Mouse (Mus musculus) lung, embryonic 14.5 days (tissue): ENCODE data around the gene Brox. TPM values are rescaled to one million over a fixed set of nuclear protein-coding genes. Genes with fewer than 3 reads are reported as not detected.

Experiments used
- ATAC-seq: fragments of 200-750 bp; cut with Nextera tagmentation; 2 replicates; pipeline ENCODE4 v1.8.0; 2017; ENCODE audit warnings: mild to moderate bottlenecking, moderate TSS enrichment, moderate library complexity; ENCODE audit not compliant: insufficient read depth
- DNase-seq: peaks from one replicate; pipeline ENCODE4 v3.0.0-alpha.2; 2015
- H3K27ac ChIP-seq: fragments of 300-500 bp; sonication (generic); 2 replicates; pipeline ENCODE4 v1.5.1; 2014; ENCODE audit warnings: low read depth, mild to moderate bottlenecking, moderate library complexity
- H3K27me3 ChIP-seq: fragments of 300-500 bp; sonication (generic); 2 replicates; pipeline ENCODE4 v1.6.1; 2014; ENCODE audit warnings: low read length, control low read depth; ENCODE audit not compliant: insufficient read depth
- H3K36me3 ChIP-seq: fragments of 300-500 bp; sonication (generic); 2 replicates; pipeline ENCODE4 v1.6.1; 2014; ENCODE audit warnings: control low read depth; ENCODE audit not compliant: insufficient read depth
- H3K4me1 ChIP-seq: fragments of 300-500 bp; sonication (generic); 2 replicates; pipeline ENCODE4 v1.6.1; 2014; ENCODE audit warnings: antibody characterized with exemption, control low read depth; ENCODE audit not compliant: insufficient read depth
- H3K4me2 ChIP-seq: fragments of 300-500 bp; sonication (generic); 2 replicates; pipeline ENCODE4 v1.6.1; 2014; ENCODE audit warnings: mild to moderate bottlenecking
- H3K4me3 ChIP-seq: fragments of 300-500 bp; sonication (generic); 2 replicates; pipeline ENCODE4 v1.5.1; 2014; ENCODE audit warnings: low read depth, low read length
- H3K9ac ChIP-seq: fragments of 300-500 bp; sonication (generic); 2 replicates; pipeline ENCODE4 v1.6.1; 2014
- H3K9me3 ChIP-seq: fragments of 300-500 bp; sonication (generic); 2 replicates; pipeline ENCODE4 v1.6.1; 2016; ENCODE audit warnings: low read depth, low read length, control low read depth
- CTCF ChIP-seq: IDR thresholded peaks from 2 replicates; pipeline ENCODE4 v1.5.1; 2016; ENCODE audit warnings: antibody characterized with exemption, low read depth
- WGBS: fragments of 180-500 bp; shearing (Covaris S2); extraction: QIAGEN DNeasy Blood & Tissue Kit; methylation state at CpG from one replicate; pipeline ENCODE4 v1.1.7; 2014; 5-methylcytosine and 5-hydroxymethylcytosine counted together
- polyA plus RNA-seq: library from polyadenylated mRNA; unstranded; fragments of >200 nt; fragmentation: Nextera tagmentation; extraction: Ambion mirVana; gene quantifications from 2 replicates; pipeline ENCODE4 v1.2.1, GENCODE M21; 2014

Gene Brox
- polyA plus RNA-seq, 1 experiment from 2014 or later: 45.3 TPM

- Histone ChIP-seq H3K4me3 (no peak overlapping the region), H3K4me1 (no peaks in the 10 kb centered on the region), H3K9me3 (no peaks in the 10 kb centered on the region), H3K36me3 (peaks cover 13% of the 10 kb centered on the region; the same call in 1 of the 2 replicates), H3K27ac (no peak overlapping the region), H3K9ac (no peak overlapping the region), H3K27me3 (no peaks in the 10 kb centered on the region), H3K4me2 (no peak overlapping the region)
- TF ChIP-seq CTCF: peak; percentile 59
- ATAC-seq: no peak
- 55% methylated on average over 10 of the region's 10 CpGs for WGBS
- peak; percentile 78 for DNase-seq
These were observed 23.9 kb downstream of the Brox start for GRCm38 (mm10) chr1:183272867-183273818.

- Histone ChIP-seq H3K27me3 (no peaks in the 10 kb centered on the region), H3K4me1 (no peaks in the 10 kb centered on the region), H3K4me3 (no peak overlapping the region), H3K9ac (no peak overlapping the region), H3K36me3 (no peaks in the 10 kb centered on the region), H3K27ac (no peak overlapping the region), H3K4me2 (no peak overlapping the region), H3K9me3 (no peaks in the 10 kb centered on the region)
- DNase-seq (no peak), ATAC-seq (no peak)
- TF ChIP-seq CTCF: no peak
- WGBS: 60% methylated on average over 6 of the region's 6 CpGs
These were observed 29.4 kb downstream of the Brox start for GRCm38 (mm10) chr1:183267666-183268065.

DNA sequence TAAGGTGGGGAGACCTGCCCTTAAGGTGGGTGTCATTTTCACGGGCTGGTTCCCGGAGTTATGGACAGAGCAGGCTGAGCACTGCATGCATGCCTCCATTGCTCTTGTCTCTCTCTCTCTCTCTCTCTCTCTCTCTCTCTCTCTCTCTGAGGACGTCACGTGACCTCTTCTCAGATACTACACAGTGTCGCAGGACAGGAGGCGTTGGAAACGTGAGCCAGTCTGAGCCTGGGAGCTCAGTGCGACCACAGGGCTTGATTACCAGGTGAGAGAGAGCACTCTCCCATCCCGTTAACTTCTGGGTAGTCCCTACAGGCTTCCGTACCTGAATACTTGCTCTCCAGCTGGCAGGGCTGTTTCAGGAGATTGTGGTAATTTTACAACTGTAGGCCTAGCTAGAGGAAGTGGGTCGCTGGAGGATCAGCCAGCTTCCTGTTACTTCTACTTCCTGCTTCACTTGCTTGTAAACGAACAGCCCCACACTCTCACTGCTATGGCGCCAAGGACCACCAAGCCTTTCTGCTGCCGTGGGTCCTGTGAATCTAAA is 31.1 kb downstream of the Brox start:
- no peak for TF ChIP-seq CTCF
- H3K9me3 ChIP-seq: no peaks in the 10 kb centered on the region
- H3K27ac ChIP-seq: no peak overlapping the region
- H3K27me3 ChIP-seq: no peaks in the 10 kb centered on the region
- H3K4me2 ChIP-seq: no peak overlapping the region
- no peak overlapping the region for H3K4me3 ChIP-seq
- H3K9ac ChIP-seq: no peak overlapping the region
- no peaks in the 10 kb centered on the region for H3K4me1 ChIP-seq
- ATAC-seq (no peak), DNase-seq (peak; percentile 11)
- H3K36me3 ChIP-seq: no peaks in the 10 kb centered on the region
- 43% methylated on average over 14 of the region's 14 CpGs for WGBS

- H3K27ac ChIP-seq: no peak overlapping the region
- DNase-seq (peak; percentile 60), ATAC-seq (peak; percentile 56)
- no peak for TF ChIP-seq CTCF
- H3K4me2 ChIP-seq: no peak overlapping the region
- no peaks in the 10 kb centered on the region for H3K4me1 ChIP-seq
- H3K9me3 ChIP-seq: no peaks in the 10 kb centered on the region
- 57% methylated on average over 13 of the region's 13 CpGs for WGBS
- H3K27me3 ChIP-seq: no peaks in the 10 kb centered on the region
- H3K9ac ChIP-seq: no peak overlapping the region
- H3K4me3 ChIP-seq: no peak overlapping the region
- no peaks in the 10 kb centered on the region for H3K36me3 ChIP-seq
These were observed 32.7 kb downstream of the Brox start for GRCm38 (mm10) chr1:183264145-183265008.

- no peak overlapping the region for H3K4me2 ChIP-seq
- H3K27me3 ChIP-seq: no peaks in the 10 kb centered on the region
- no peak for TF ChIP-seq CTCF
- H3K4me3 ChIP-seq: no peak overlapping the region
- H3K4me1 ChIP-seq: no peaks in the 10 kb centered on the region
- WGBS: 48% methylated on average over 10 of the region's 10 CpGs
- H3K9ac ChIP-seq: no peak overlapping the region
- ATAC-seq (no peak), DNase-seq (no peak)
- H3K27ac ChIP-seq: no peak overlapping the region
- no peaks in the 10 kb centered on the region for H3K36me3 ChIP-seq
- no peaks in the 10 kb centered on the region for H3K9me3 ChIP-seq
These were observed 44.5 kb downstream of the Brox start for GRCm38 (mm10) chr1:183252574-183252973.

- Histone ChIP-seq H3K36me3 (no peaks in the 10 kb centered on the region), H3K4me2 (no peak overlapping the region), H3K9me3 (no peaks in the 10 kb centered on the region), H3K27me3 (no peaks in the 10 kb centered on the region), H3K4me1 (no peaks in the 10 kb centered on the region), H3K27ac (no peak overlapping the region), H3K4me3 (no peak overlapping the region), H3K9ac (no peak overlapping the region)
- WGBS: 51% methylated on average over 2 of the region's 2 CpGs
- no peak for TF ChIP-seq CTCF
- no peak for ATAC-seq
- no peak for DNase-seq
These were observed 45.3 kb downstream of the Brox start for GRCm38 (mm10) chr1:183251818-183252217.
